Comparison of ENCODE assay signal across 8 mouse cellular contexts in the genomic region with DNA sequence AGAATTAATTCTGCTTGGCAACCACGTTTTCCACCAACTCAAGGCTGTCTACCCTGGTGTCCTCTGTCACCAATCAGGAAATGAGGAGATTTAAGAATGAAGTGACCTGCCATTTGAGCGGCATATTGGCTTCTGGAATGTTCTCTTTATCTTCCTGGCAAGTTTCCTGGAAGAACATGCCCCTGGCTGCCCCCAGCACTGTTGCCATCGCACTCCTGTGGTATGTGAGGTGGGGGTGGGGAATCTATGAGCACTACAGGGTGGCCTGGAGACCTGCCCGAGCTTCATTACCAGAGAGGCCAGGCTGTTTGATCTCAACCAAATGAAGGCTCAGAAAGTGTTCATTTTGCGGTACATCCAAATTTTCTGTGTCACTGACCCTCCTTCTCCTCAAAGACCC.
DNase-seq lines count a peak whose midpoint lies in the region; ATAC-seq and TF ChIP-seq lines count a peak whose summit lies in the region.
"Had no signal": no experiment of that assay in that cellular context is flagged by ENCODE, and none has a peak within 500 bp of the region (broad histone marks: within the 10 kb centered on the region; RNA-seq: fewer than 3 reads in every experiment).

No protein-coding gene starts in this region.

- H3K27ac ChIP-seq in liver, adult 2 months (replicated peaks; ENCODE audit: insufficient read depth, low read depth, low read length) = no peak overlapping the region
- H3K27ac ChIP-seq in liver, embryonic 12.5 days = no peak overlapping the region
- no peak overlapping the region for H3K27ac ChIP-seq in forebrain, embryonic 13.5 days
- H3K27ac ChIP-seq in testis, adult 2 months (ENCODE audit: control insufficient read depth, insufficient read depth, low read depth, low read length) = peak overlapping the region; percentile 29; the same call in 1 of the 2 replicates

- no peak overlapping the region for H3K9ac ChIP-seq in liver, adult 2 months (ENCODE audit: low read depth, low read length)
- no peak overlapping the region for H3K9ac ChIP-seq in liver, embryonic 12.5 days
- H3K9ac ChIP-seq in forebrain, embryonic 13.5 days = no peak overlapping the region

- H3K36me3 ChIP-seq in liver, adult 2 months (ENCODE audit: control insufficient read depth, insufficient read depth, low read length) = no peaks in the 10 kb centered on the region
- H3K36me3 ChIP-seq in liver, embryonic 12.5 days = no peaks in the 10 kb centered on the region
- H3K36me3 ChIP-seq in forebrain, embryonic 13.5 days (ENCODE audit: poor library complexity, severe bottlenecking) = no peaks in the 10 kb centered on the region
- H3K36me3 ChIP-seq in testis, adult 2 months (ENCODE audit: control insufficient read depth, insufficient read depth, low read length) = no peaks in the 10 kb centered on the region

- peaks cover 3% of the 10 kb centered on the region; the same call in 1 of the 2 replicates for H3K4me1 ChIP-seq in liver, adult 2 months (ENCODE audit: control insufficient read depth, insufficient read depth, low read length)
- no peaks in the 10 kb centered on the region for H3K4me1 ChIP-seq in liver, embryonic 12.5 days
- peaks cover 5% of the 10 kb centered on the region for H3K4me1 ChIP-seq in forebrain, embryonic 13.5 days
- peaks cover 3% of the 10 kb centered on the region; the same call in 1 of the 2 replicates for H3K4me1 ChIP-seq in testis, adult 2 months (ENCODE audit: control insufficient read depth, insufficient read depth, low read length)

- no peak overlapping the region for H3K4me2 ChIP-seq in liver, embryonic 12.5 days
- no peak overlapping the region for H3K4me2 ChIP-seq in forebrain, embryonic 13.5 days

- no peaks in the 10 kb centered on the region for H3K79me2 ChIP-seq in liver, adult 2 months (ENCODE audit: control insufficient read depth, insufficient read depth, low read length)

- TF ChIP-seq CTCF in liver, adult 2 months (IDR thresholded peaks at IDR 0.05; ENCODE audit: low read depth, low read length) = no peak
- no peak for TF ChIP-seq CTCF in testis, adult 2 months (IDR thresholded peaks at IDR 0.05; ENCODE audit: control insufficient read depth, insufficient read depth, insufficient replicate concordance, low read depth, low read length)

- intact Hi-C loops in heart, postnatal 36 days (cut with DNase I) = no loop called here

- DNase-seq in liver, adult 2 months (ENCODE audit: extremely low read depth, low read depth, low spot score) = peak; percentile 33
- peak; percentile 18 for DNase-seq in heart, postnatal 36 days
- DNase-seq in ovary, adult 18-20 months (ENCODE audit: low spot score) = no peak
- DNase-seq in layer of hippocampus, adult 18-20 months (ENCODE audit: low spot score in 2 of 2) = no peak

- ATAC-seq in liver, embryonic 12.5 days = no peak
- ATAC-seq in forebrain, embryonic 13.5 days = 0 out of 2 replicates have a peak, but pooled peaks have one; percentile 43

- WGBS in liver, adult 2 months = 43% methylated on average over 5 of the region's 5 CpGs
- 32% methylated on average over 5 of the region's 5 CpGs for WGBS in liver, embryonic 12.5 days (ENCODE audit: insufficient replicate concordance)
- 47% methylated on average over 5 of the region's 5 CpGs for WGBS in forebrain, embryonic 13.5 days

- no peak overlapping the region for H3K4me3 ChIP-seq in liver, adult 2 months (ENCODE audit: insufficient read depth, low read depth, low read length)
- H3K4me3 ChIP-seq in liver, embryonic 12.5 days = no peak overlapping the region
- H3K4me3 ChIP-seq in forebrain, embryonic 13.5 days = no peak overlapping the region
- H3K4me3 ChIP-seq in testis, adult 2 months (ENCODE audit: control insufficient read depth, low read depth, low read length) = no peak overlapping the region
- H3K4me3 ChIP-seq: myocyte had no signal

- H3K9me3 ChIP-seq in liver, embryonic 12.5 days (replicated peaks) = no peaks in the 10 kb centered on the region
- no peaks in the 10 kb centered on the region for H3K9me3 ChIP-seq in forebrain, embryonic 13.5 days (replicated peaks)

- H3K27me3 ChIP-seq in liver, adult 2 months (ENCODE audit: control insufficient read depth, insufficient read depth, low read length) = no peaks in the 10 kb centered on the region
- no peaks in the 10 kb centered on the region for H3K27me3 ChIP-seq in liver, embryonic 12.5 days (replicated peaks)
- H3K27me3 ChIP-seq in forebrain, embryonic 13.5 days = no peaks in the 10 kb centered on the region
- no peaks in the 10 kb centered on the region for H3K27me3 ChIP-seq in testis, adult 2 months (ENCODE audit: control insufficient read depth, insufficient read depth, low read length)

- no peak for TF ChIP-seq POLR2A in liver, adult 2 months (IDR thresholded peaks at IDR 0.05; ENCODE audit: extremely low read depth, insufficient read depth, low read length)
- no peak for TF ChIP-seq POLR2A in testis, adult 2 months (IDR thresholded peaks at IDR 0.05; ENCODE audit: control insufficient read depth, low read depth, low read length)

Comparison
In these comparisons a context has a peak if more than half of its experiments do, and no peak if none do; other contexts are left out.
1. DNase-seq: peak in liver, adult 2 months (single experiment) and heart, postnatal 36 days (2 of 2); none in ovary, adult 18-20 months (single experiment) and layer of hippocampus, adult 18-20 months (0 of 2).